Mouse (Mus musculus) thymus, postnatal 0 days (tissue): ENCODE measurements around the gene Cux2. TPM values are rescaled to one million over a fixed set of nuclear protein-coding genes. Genes with fewer than 3 reads are reported as not detected.

Source experiments
- DNase-seq: peaks from one replicate; pipeline ENCODE4 v3.0.0-alpha.2; 2015; ENCODE audit warnings: low spot score
- polyA plus RNA-seq: library from polyadenylated mRNA; unstranded; fragments of >200 nt; fragmentation: Nextera tagmentation; extraction: Ambion mirVana; gene quantifications from 2 replicates; pipeline ENCODE4 v1.2.1, GENCODE M21; 2015

Cux2 gene
- polyA plus RNA-seq, 1 experiment from 2014 or later, result 0.17 TPM

- DNase-seq, result no peak
These were observed 83.0 kb downstream of the Cux2 start for GRCm38 (mm10) chr5:121966940-121967339.

- DNase-seq, result no peak
These were observed 86.9 kb downstream of the Cux2 start for GRCm38 (mm10) chr5:121962974-121963373.

- no peak for DNase-seq
These were observed 87.5 kb downstream of the Cux2 start for GRCm38 (mm10) chr5:121962359-121962758.

GRCm38 (mm10) chr5:121961256-121961655 lies 88.6 kb downstream of the Cux2 start:
- no peak for DNase-seq

GRCm38 (mm10) chr5:121959688-121960087 lies 90.2 kb downstream of the Cux2 start:
- DNase-seq, result no peak

- no peak for DNase-seq
These were observed 91.4 kb downstream of the Cux2 start for GRCm38 (mm10) chr5:121958551-121958950.

GRCm38 (mm10) chr5:121955806-121956205 lies 94.1 kb downstream of the Cux2 start:
- DNase-seq, result no peak

- no peak for DNase-seq
These were observed 99.7 kb downstream of the Cux2 start for GRCm38 (mm10) chr5:121950175-121950574.

- DNase-seq, result no peak
These were observed 100.9 kb downstream of the Cux2 start for GRCm38 (mm10) chr5:121949050-121949443.

- peak; percentile 2 for DNase-seq
These were observed 101.4 kb downstream of the Cux2 start for GRCm38 (mm10) chr5:121948302-121949049.

GRCm38 (mm10) chr5:121946657-121947245 lies 103.2 kb downstream of the Cux2 start:
- DNase-seq, result no peak

- peak; percentile 37 for DNase-seq
These were observed 104.1 kb downstream of the Cux2 start for GRCm38 (mm10) chr5:121945819-121946218.

- DNase-seq, result no peak
These were observed 105.7 kb downstream of the Cux2 start for GRCm38 (mm10) chr5:121944021-121944790.

- peak; percentile 46 for DNase-seq
These were observed 106.4 kb downstream of the Cux2 start for GRCm38 (mm10) chr5:121943472-121943871.

- DNase-seq, result no peak
These were observed 111.6 kb downstream of the Cux2 start for GRCm38 (mm10) chr5:121938065-121938849.

- DNase-seq, result no peak
These were observed 119.6 kb downstream of the Cux2 start for GRCm38 (mm10) chr5:121930261-121930660.

- DNase-seq, result no peak
These were observed 121.4 kb downstream of the Cux2 start for GRCm38 (mm10) chr5:121928362-121929000.

- no peak for DNase-seq
These were observed 123.4 kb downstream of the Cux2 start for GRCm38 (mm10) chr5:121926543-121926814.

GRCm38 (mm10) chr5:121925751-121926542 lies 124.0 kb downstream of the Cux2 start:
- DNase-seq, result no peak

- no peak for DNase-seq
These were observed 124.6 kb downstream of the Cux2 start for GRCm38 (mm10) chr5:121925291-121925690.
